Mouse (Mus musculus) embryonic facial prominence, embryonic 14.5 days (tissue): ENCODE results near the gene Fuca2. TPM values are rescaled to one million over a fixed set of nuclear protein-coding genes. Genes with fewer than 3 reads are reported as not detected.
A peak's percentile ranks its signal among the peaks of the same experiment; 100 is the strongest.
"Not testable (repeated sequence)": the region's sequence is repeated elsewhere in the genome, so short reads cannot be mapped to it uniquely, and the experiment has no call there.

ENCODE experiments used
- ATAC-seq: fragments of 200-750 bp; cut with Nextera tagmentation; 2 replicates; pipeline ENCODE4 v1.8.0; 2017; ENCODE audit warnings: low read depth, moderate number of reproducible peaks, moderate TSS enrichment
- DNase-seq: peaks from one replicate; pipeline ENCODE4 v3.0.0-alpha.2; 2015; ENCODE audit warnings: low spot score
- H3K27ac ChIP-seq: fragments of 300-500 bp; sonication (generic); replicated peaks from 2 replicates; pipeline ENCODE4 v1.5.1; 2014; ENCODE audit warnings: low read depth, mild to moderate bottlenecking, low read length, moderate library complexity
- H3K27me3 ChIP-seq: fragments of 300-500 bp; sonication (generic); replicated peaks from 2 replicates; pipeline ENCODE4 v1.6.1; 2014; ENCODE audit warnings: low read length; ENCODE audit not compliant: control insufficient read depth, insufficient read depth
- H3K36me3 ChIP-seq: fragments of 300-500 bp; sonication (generic); 2 replicates; pipeline ENCODE4 v1.6.1; 2014; ENCODE audit warnings: low read length, mixed read lengths; ENCODE audit not compliant: control insufficient read depth, insufficient read depth
- H3K4me1 ChIP-seq: fragments of 300-500 bp; sonication (generic); 2 replicates; pipeline ENCODE4 v1.6.1; 2014; ENCODE audit warnings: antibody characterized with exemption, low read length; ENCODE audit not compliant: control insufficient read depth, insufficient read depth
- H3K4me2 ChIP-seq: fragments of 300-500 bp; sonication (generic); 2 replicates; pipeline ENCODE4 v1.6.1; 2014; ENCODE audit warnings: low read depth, mild to moderate bottlenecking, low read length, moderate library complexity, mixed read lengths
- H3K4me3 ChIP-seq: fragments of 300-500 bp; sonication (generic); 2 replicates; pipeline ENCODE4 v1.5.1; 2014; ENCODE audit warnings: low read depth, mild to moderate bottlenecking, low read length
- H3K9ac ChIP-seq: fragments of 300-500 bp; sonication (generic); 2 replicates; pipeline ENCODE4 v1.6.1; 2014; ENCODE audit warnings: low read depth, mild to moderate bottlenecking, low read length, moderate library complexity, mixed read lengths
- H3K9me3 ChIP-seq: fragments of 300-500 bp; sonication (generic); 2 replicates; pipeline ENCODE4 v1.6.1; 2016; ENCODE audit warnings: low read length; ENCODE audit not compliant: control insufficient read depth
- WGBS: fragments of 180-500 bp; shearing (Covaris S2); extraction: QIAGEN DNeasy Blood & Tissue Kit; methylation state at CpG from one replicate; pipeline ENCODE4 v1.1.7; 2014; 5-methylcytosine and 5-hydroxymethylcytosine counted together
- polyA plus RNA-seq: library from polyadenylated mRNA; unstranded; fragments of >200 nt; fragmentation: Nextera tagmentation; extraction: Ambion mirVana; gene quantifications from 2 replicates; pipeline ENCODE4 v1.2.1, GENCODE M21; 2014

Gene Fuca2
- polyA plus RNA-seq, 1 experiment from 2014 or later, result 63.4 TPM

DNA sequence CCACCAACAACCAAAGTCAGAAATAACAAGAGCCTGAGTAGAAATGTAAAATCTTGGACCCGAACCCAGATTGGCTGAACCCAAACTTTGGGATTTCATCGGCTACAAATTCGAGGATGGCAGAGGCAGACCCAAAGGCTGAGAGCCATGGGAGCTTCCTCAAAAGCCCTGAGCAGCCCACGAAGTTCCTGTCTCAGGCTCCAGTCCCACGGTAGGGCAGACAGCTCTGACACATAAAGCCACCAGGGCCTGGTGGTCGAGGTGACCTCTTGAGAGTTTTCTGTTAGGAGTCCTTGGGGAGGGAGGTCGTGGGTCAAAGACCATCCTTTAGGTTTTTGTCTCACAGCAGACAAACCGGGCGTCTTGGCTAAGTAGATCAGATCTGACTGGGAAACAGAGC, 1.1 kb downstream of the Fuca2 start:
- Histone ChIP-seq H3K4me2 (peak overlapping the region; percentile 81), H3K36me3 (no peaks in the 10 kb centered on the region), H3K4me1 (0 out of 2 replicates have a peak, but pooled peaks cover 3% of the 10 kb centered on the region), H3K27ac (no peak overlapping the region), H3K9me3 (no peaks in the 10 kb centered on the region), H3K9ac (peak overlapping the region; percentile 74), H3K4me3 (peak overlapping the region; percentile 61), H3K27me3 (no peaks in the 10 kb centered on the region)
- ATAC-seq, result no peak
- no peak for DNase-seq
- WGBS, result 39% methylated on average over 9 of the region's 9 CpGs

DNA sequence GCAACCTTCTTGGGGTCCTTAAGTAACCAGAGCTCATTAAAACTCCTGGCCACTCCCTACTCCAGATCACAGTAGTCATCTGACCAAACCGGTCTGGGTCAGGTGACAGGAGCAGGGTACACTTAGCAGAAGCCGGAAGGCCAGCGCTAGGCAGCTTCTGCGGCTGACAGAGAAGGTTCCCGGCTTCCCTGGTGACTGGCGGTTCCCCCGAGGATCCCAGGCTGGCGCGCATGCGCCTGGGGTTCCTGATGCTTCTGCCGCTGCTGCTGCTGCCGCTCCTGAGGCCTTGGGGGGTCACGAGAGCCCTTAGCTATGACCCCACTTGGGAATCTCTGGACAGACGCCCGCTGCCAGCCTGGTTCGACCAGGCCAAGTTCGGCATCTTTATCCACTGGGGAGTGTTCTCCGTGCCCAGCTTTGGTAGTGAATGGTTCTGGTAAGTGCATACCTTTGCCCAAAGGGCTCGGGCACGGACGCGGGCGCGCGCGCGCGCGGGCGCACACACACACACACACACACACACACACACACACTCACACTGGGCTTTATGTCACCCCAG, 1.7 kb downstream of the Fuca2 start:
- Histone ChIP-seq H3K4me3 (peak overlapping the region; percentile 61), H3K4me2 (peak overlapping the region; percentile 81), H3K9me3 (no peaks in the 10 kb centered on the region), H3K27me3 (no peaks in the 10 kb centered on the region), H3K4me1 (0 out of 2 replicates have a peak, but pooled peaks cover 3% of the 10 kb centered on the region), H3K27ac (no peak overlapping the region), H3K9ac (peak overlapping the region; percentile 74), H3K36me3 (no peaks in the 10 kb centered on the region)
- WGBS, result 0% methylated on average over 24 of the region's 30 CpGs
- ATAC-seq (peak; percentile 98), DNase-seq (peak; percentile 91)

DNA sequence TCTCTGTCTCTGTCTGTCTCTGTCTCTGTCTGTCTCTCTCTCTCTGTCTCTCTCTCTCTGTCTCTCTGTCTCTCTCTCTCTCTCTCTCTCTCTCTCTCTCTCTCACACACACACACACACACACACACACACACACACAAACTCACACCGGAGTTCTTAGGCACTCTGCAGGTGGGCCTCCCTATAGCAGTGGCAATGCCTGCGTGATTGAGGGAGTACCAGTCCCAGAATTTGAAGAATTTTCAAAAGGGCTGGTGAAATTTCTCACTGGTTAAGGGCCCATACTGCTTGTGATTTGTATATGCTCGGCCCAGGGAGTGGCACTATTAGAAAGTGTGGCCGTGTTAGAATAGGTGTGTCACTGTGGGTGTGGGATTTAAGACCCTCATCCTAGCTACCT, 2.2 kb downstream of the Fuca2 start:
- DNase-seq, H3K27me3 ChIP-seq, ATAC-seq, H3K9me3 ChIP-seq, H3K27ac ChIP-seq, H3K4me1 ChIP-seq, H3K36me3 ChIP-seq: not testable (repeated sequence)
- Histone ChIP-seq H3K9ac (peak overlapping the region; percentile 74), H3K4me2 (peak overlapping the region; percentile 81), H3K4me3 (peak overlapping the region; percentile 61)
- WGBS, result 49% methylated on average over 4 of the region's 4 CpGs

DNA sequence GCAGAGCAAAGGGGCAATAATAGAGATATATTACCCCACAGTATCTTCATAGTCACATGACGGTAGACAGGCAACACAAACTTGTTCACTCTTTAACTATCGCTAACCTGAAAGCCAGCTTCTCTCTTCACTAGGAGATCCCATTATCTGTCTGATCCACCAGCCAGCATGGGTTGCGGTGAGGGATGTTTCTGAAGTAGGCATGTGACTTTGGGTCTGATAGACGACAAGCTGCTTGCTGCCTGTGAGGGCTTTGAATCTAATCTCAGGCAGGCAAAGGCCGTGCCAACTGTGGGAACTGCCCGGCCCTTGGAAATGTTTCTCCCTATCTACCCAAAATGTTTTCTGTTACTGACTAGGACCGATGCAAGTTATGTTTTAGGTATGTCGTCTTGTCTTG, 3.0 kb downstream of the Fuca2 start:
- Histone ChIP-seq H3K36me3 (peaks cover 9% of the 10 kb centered on the region; the same call in 1 of the 2 replicates), H3K9me3 (no peaks in the 10 kb centered on the region), H3K4me1 (0 out of 2 replicates have a peak, but pooled peaks cover 3% of the 10 kb centered on the region), H3K4me2 (peak overlapping the region; percentile 81; the same call in 1 of the 2 replicates), H3K9ac (no peak overlapping the region), H3K27ac (no peak overlapping the region), H3K4me3 (no peak overlapping the region), H3K27me3 (no peaks in the 10 kb centered on the region)
- 81% methylated on average over 8 of the region's 8 CpGs for WGBS
- DNase-seq (no peak), ATAC-seq (no peak)

DNA sequence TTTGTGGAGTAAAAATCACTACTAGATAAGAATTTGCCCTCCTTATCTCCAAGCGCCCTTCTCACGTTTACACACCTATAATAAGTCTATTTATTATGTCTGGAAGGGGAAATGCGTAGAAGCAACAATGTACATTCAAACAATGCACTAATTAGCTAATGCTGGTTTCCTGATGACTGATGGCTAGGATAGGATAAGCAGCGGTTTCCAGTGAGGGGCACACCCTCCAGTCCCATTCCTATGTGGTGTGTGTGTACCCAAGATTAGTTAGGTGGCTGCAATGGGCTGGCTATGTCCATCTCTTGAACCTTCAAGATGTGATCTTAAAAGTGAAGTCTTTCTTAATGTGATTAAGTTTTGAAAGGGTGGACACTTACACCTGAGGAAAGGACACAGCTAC, 22.5 kb downstream of the Fuca2 start:
- H3K27ac ChIP-seq, result no peak overlapping the region
- 79% methylated on average over 4 of the region's 4 CpGs for WGBS

DNA sequence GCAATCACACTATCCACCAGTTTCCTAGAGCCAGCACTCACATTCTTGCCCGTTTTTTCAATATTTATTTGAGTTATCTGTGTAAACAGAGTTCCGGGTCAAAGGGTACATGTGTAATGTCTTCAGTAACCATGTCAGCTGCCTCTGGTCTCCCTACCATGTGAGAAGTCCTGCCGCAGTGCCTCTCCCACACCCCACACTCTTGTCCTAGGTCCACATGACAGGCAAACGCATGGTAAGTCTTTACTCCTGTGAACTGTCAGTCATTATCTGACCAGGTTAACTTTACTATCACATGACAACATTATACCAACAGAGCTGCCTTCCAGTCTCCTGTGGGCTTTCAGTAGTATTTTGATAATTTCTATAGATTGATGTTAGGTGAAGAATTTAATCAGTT, 28.8 kb downstream of the Fuca2 start:
- ATAC-seq (no peak), DNase-seq (no peak)
- H3K27me3 ChIP-seq, result no peaks in the 10 kb centered on the region
- WGBS, result 77% methylated on average over 4 of the region's 4 CpGs
- no peak overlapping the region for H3K27ac ChIP-seq
- H3K36me3 ChIP-seq, result peaks cover 57% of the 10 kb centered on the region
- no peak overlapping the region for H3K9ac ChIP-seq
- H3K4me1 ChIP-seq, result no peaks in the 10 kb centered on the region
- no peak overlapping the region for H3K4me3 ChIP-seq
- no peak overlapping the region for H3K4me2 ChIP-seq
- no peaks in the 10 kb centered on the region for H3K9me3 ChIP-seq

More for the DNA sequence above, 22.5 kb downstream of the Fuca2 start:
- Histone ChIP-seq H3K4me1 (no peaks in the 10 kb centered on the region), H3K36me3 (peaks cover 20% of the 10 kb centered on the region; the same call in 1 of the 2 replicates), H3K4me2 (no peak overlapping the region), H3K27me3 (no peaks in the 10 kb centered on the region), H3K9me3 (no peaks in the 10 kb centered on the region), H3K9ac (no peak overlapping the region), H3K4me3 (no peak overlapping the region)
- DNase-seq (no peak), ATAC-seq (no peak)

DNA sequence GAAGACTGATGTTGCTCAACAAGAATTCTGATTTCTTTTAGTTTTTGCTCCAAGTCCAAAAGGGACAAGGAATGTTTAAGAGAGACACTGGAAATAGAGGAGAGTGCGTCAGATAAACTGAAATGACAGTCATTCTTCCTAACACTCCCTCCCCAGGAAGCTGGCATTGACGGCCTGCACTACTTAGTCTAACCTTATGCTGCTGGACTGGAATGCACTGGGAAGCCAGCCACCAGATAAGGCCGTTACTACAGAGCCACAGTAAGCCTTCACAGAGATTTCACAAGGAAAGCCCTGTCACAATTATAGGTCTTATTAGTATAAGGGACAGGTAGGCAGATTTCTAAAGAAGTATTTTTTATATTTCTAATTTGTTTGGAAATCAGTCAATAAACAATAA, 35.4 kb downstream of the Fuca2 start:
- Histone ChIP-seq H3K27me3 (no peaks in the 10 kb centered on the region), H3K4me1 (no peaks in the 10 kb centered on the region), H3K4me2 (no peak overlapping the region), H3K9me3 (no peaks in the 10 kb centered on the region), H3K27ac (no peak overlapping the region), H3K9ac (no peak overlapping the region), H3K4me3 (no peak overlapping the region), H3K36me3 (peaks cover 53% of the 10 kb centered on the region)
- 75% methylated on average over 3 of the region's 3 CpGs for WGBS
- ATAC-seq (no peak), DNase-seq (no peak)

DNA sequence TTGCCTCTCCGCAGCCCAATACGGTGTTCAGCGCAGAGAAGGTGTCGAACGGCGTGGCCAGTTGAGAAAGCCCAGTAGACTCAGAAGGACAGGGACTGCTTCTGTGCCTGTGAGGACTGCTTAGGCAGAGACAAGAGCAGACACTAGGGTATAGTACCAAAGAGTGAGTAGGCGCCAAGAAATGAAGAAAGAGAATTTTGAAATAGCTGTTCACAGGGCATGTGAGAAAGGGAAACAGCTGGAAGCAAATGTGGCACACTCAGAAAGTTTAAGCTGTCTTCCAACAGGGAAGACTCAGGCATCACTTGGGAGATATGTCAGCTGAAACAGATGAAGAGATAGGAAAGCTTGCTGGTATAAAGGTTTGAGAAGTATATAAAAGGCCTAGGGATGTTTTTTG, 37.4 kb downstream of the Fuca2 start:
- Histone ChIP-seq H3K4me1 (no peaks in the 10 kb centered on the region), H3K4me2 (no peak overlapping the region), H3K9me3 (no peaks in the 10 kb centered on the region), H3K9ac (no peak overlapping the region), H3K36me3 (peaks cover 46% of the 10 kb centered on the region), H3K27ac (no peak overlapping the region), H3K27me3 (no peaks in the 10 kb centered on the region), H3K4me3 (no peak overlapping the region)
- no peak for DNase-seq
- no peak for ATAC-seq
- WGBS, result 96% methylated on average over 7 of the region's 7 CpGs

DNA sequence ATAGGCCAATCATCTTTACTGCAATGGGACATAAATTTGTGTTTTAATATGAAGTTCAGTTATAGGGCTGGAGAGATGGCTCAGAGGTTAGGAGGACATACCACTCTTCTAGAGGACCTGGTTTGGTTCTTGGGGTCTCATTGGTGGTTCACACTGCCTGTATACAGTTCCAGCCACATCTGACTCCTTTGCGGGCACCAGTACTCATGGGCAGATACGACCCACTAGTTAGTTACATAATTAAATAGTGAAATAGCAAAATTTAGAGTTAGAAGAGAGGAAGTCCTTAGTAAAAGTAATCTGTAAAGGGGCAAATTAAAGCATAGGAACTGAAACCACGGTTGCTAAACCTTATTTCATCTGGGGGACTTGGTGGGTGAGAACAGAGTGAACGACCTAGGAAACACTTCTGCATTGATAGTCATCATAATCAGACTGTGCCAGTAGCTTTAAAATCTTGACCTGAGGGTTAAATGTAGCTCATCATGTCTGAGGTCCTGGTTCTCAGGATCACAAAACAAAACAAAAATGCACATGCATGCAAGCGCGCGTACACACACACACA, 40.5 kb downstream of the Fuca2 start:
- 93% methylated on average over 7 of the region's 7 CpGs for WGBS
- no peak overlapping the region for H3K4me3 ChIP-seq
- H3K36me3 ChIP-seq, result peaks cover 44% of the 10 kb centered on the region
- no peaks in the 10 kb centered on the region for H3K9me3 ChIP-seq
- no peaks in the 10 kb centered on the region for H3K4me1 ChIP-seq
- no peak overlapping the region for H3K9ac ChIP-seq
- H3K27ac ChIP-seq, result no peak overlapping the region
- no peak for ATAC-seq
- no peaks in the 10 kb centered on the region for H3K27me3 ChIP-seq
- no peak for DNase-seq
- H3K4me2 ChIP-seq, result no peak overlapping the region
